Mouse (Mus musculus) neural tube, embryonic 15.5 days (tissue): ENCODE data around the gene Il12rb1. TPM values are rescaled to one million over a fixed set of nuclear protein-coding genes. Genes with fewer than 3 reads are reported as not detected.

Experiments used
- ATAC-seq: fragments of 200-750 bp; cut with Nextera tagmentation; 2 replicates; pipeline ENCODE4 v1.8.0; 2017; ENCODE audit warnings: mild to moderate bottlenecking, moderate TSS enrichment, moderate library complexity; ENCODE audit not compliant: low FRiP score
- H3K27ac ChIP-seq: fragments of 300-500 bp; sonication (generic); replicated peaks from 2 replicates; pipeline ENCODE4 v1.5.1; 2015; ENCODE audit warnings: mild to moderate bottlenecking, inconsistent platforms
- H3K27me3 ChIP-seq: fragments of 300-500 bp; sonication (generic); replicated peaks from 2 replicates; pipeline ENCODE4 v1.6.1; 2015; ENCODE audit warnings: inconsistent platforms
- H3K36me3 ChIP-seq: fragments of 300-500 bp; sonication (generic); 2 replicates; pipeline ENCODE4 v1.6.1; 2015; ENCODE audit warnings: inconsistent platforms
- H3K4me1 ChIP-seq: fragments of 300-500 bp; sonication (generic); 2 replicates; pipeline ENCODE4 v1.6.1; 2015; ENCODE audit warnings: inconsistent platforms
- H3K4me2 ChIP-seq: fragments of 300-500 bp; sonication (generic); 2 replicates; pipeline ENCODE4 v1.6.1; 2015; ENCODE audit warnings: inconsistent platforms, mild to moderate bottlenecking, moderate library complexity
- H3K4me3 ChIP-seq: fragments of 300-500 bp; sonication (generic); replicated peaks from 2 replicates; pipeline ENCODE4 v1.5.1; 2015; ENCODE audit warnings: mild to moderate bottlenecking, inconsistent platforms
- H3K9ac ChIP-seq: fragments of 300-500 bp; sonication (generic); replicated peaks from 2 replicates; pipeline ENCODE4 v1.6.1; 2015; ENCODE audit warnings: mild to moderate bottlenecking, inconsistent platforms
- H3K9me3 ChIP-seq: fragments of 300-500 bp; sonication (generic); replicated peaks from 2 replicates; pipeline ENCODE4 v1.6.1; 2016; ENCODE audit warnings: inconsistent platforms
- WGBS: fragments of 180-500 bp; shearing (Covaris S2); methylation state at CpG from one replicate; pipeline ENCODE4 v1.1.7; 2015; ENCODE audit warnings: mixed read lengths; 5-methylcytosine and 5-hydroxymethylcytosine counted together
- polyA plus RNA-seq: library from polyadenylated mRNA; unstranded; fragments of >200 nt; fragmentation: Nextera tagmentation; extraction: Ambion mirVana; gene quantifications from 2 replicates; pipeline ENCODE4 v1.2.1, GENCODE M21; 2015

Gene Il12rb1
- 0.14 and 1.4 TPM in 2 replicates for polyA plus RNA-seq

DNA sequence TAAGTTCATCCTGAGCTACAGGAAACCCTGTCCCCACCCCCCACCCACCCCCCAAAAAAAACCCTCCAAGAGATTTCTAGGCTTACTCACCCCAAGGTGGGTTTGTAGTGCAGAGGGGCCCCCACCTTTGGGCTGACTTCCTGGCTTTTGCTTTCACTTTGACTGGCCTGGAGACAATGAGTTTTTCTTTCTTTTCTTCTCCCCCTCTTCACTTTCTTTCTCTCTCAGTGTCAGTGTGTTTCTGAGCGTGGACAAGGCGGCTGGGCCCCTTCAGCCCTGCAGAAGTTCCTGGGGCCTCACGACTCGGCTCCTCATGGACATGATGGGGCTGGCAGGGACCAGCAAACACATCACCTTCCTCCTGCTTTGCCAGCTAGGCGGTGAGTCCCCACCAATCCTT lies at the start of gene Il12rb1:
TSS of gene Il12rb1 (plus strand) at position 211 of the 400 bp plus-strand sequence.
- no peaks in the 10 kb centered on the region for H3K9me3 ChIP-seq
- H3K9ac ChIP-seq = no peak within 1 kb of the TSS
- no peak within 1 kb of the TSS for H3K4me2 ChIP-seq
- H3K27ac ChIP-seq = no peak within 1 kb of the TSS
- ATAC-seq = no peak
- H3K36me3 ChIP-seq = no peaks in the 10 kb centered on the region
- 57% methylated on average over 5 of the region's 5 CpGs for WGBS
- H3K4me1 ChIP-seq = peaks cover 16% of the 10 kb centered on the region
- peaks cover 37% of the 10 kb centered on the region for H3K27me3 ChIP-seq
- no peak within 1 kb of the TSS for H3K4me3 ChIP-seq

DNA sequence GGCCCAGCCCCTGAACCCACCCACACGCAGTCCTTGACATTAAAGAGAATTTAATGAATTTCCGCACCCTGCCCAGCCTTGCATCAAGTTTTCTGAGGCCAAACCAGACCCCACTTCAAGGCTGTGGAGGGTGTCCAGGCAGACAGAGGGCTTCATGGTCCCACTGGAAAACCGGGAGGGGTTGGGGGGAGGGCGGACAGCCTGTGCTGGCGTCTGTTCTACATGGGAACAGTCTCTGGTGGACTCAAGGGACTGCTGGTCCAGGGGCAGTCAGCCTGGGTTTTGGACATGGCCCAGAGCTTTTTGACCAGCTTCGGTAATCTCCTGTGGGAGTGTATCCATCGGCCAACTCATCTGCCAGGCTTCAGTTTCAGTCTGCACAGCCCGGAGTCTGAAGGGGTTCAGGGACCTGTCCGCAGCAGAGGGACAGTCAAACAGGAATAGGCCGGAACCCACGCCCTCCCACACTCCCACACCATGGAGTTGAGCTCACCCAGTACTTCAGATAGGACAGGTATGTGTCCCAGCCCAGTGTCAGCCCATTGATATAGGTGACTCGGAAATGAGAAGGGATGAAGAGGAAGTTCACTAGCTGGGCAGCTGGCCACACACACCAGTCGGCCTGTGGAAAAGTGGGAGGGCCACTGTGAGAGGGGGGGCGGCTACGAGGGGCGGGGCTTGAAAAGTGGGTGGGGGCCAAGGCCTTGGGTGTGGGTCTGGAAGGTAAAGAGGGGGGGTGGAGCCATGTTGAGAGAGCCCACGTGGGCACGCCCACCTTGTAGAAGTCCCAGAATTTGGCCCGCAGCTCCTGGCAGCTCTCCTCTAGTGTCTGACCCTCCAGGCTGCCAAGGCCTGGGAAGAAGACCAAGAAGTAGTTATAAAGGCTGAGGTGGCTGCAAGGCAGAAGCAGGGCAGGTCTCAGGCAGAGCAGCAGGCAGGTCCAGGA lies 49.4 kb upstream of the Il12rb1 start:
- Histone ChIP-seq H3K9ac (peak overlapping the region; percentile 84; the same call in 1 of the 2 replicates), H3K4me3 (no peak overlapping the region), H3K4me1 (peaks cover 59% of the 10 kb centered on the region), H3K27ac (no peak overlapping the region; the same call in 1 of the 2 replicates), H3K36me3 (peaks cover 32% of the 10 kb centered on the region), H3K27me3 (no peaks in the 10 kb centered on the region), H3K9me3 (no peaks in the 10 kb centered on the region), H3K4me2 (peak overlapping the region; percentile 98)
- WGBS = 66% methylated on average over 19 of the region's 19 CpGs
- no peak for ATAC-seq

DNA sequence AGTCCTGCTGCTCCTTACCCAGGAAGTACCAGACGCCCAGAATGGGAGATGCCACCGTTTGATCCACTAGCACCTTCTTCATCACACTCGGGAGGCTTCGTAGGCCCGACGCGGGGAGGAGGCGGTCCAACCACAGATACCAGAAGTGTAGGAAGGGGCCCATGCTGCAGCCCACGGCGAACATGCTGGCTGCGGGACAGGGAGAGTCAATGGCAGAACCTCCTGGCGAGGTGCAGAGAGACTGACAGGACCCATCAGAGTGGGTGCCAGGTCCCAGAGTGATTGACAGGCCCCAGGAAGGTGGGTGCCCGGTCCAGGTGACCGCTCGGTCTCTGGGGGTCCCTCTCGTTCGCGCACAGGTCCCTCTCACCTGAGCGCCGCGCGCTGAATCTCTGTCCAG lies 47.9 kb upstream of the Il12rb1 start:
- H3K4me3 ChIP-seq = peak overlapping the region; percentile 75
- H3K9ac ChIP-seq = peak overlapping the region; percentile 84
- under 1% methylated on average over 22 of the region's 22 CpGs for WGBS
- peak overlapping the region; percentile 98 for H3K4me2 ChIP-seq
- no peak for ATAC-seq
- peaks cover 54% of the 10 kb centered on the region for H3K4me1 ChIP-seq
- H3K27ac ChIP-seq = peak overlapping the region; percentile 85
- peaks cover 32% of the 10 kb centered on the region for H3K36me3 ChIP-seq
- H3K27me3 ChIP-seq = no peaks in the 10 kb centered on the region
- no peaks in the 10 kb centered on the region for H3K9me3 ChIP-seq

DNA sequence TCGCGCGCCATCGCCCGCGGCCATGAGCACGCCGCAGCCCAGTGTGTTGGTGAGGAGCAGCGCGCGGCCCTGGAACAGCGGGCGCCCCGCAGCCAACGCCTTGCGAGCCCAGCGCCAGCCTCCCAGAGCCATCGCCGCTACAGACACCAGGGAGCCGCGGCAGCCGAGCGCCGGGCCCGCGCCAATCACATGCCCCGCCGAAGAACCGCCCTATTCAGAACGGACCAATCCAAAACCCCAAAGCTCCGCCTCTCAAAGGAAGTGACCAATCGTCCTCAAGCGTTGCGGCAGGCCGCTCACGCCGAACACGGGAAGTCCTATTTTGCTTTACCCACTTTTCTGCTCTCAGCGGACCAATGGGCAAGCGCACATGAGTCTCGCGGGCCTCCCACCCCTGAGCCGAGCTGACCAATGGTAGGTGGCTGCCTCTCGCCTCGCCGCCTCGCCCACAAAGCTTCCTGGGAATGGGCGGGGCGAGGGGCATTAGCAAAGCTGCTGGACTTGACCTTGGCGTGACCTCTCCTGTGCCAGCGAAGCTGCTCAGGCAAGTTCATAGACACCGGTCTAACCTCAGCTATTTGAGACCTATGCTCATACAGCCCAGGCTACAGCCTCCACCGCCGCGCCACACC lies 47.4 kb upstream of the Il12rb1 start, which contains the start of gene Mpv17l2:
TSS of gene Mpv17l2 (minus strand) at position 172 of the 632 bp plus-strand sequence.
- Histone ChIP-seq H3K27ac (peak within 1 kb of the TSS; percentile 86), H3K9ac (peak within 1 kb of the TSS; percentile 84), H3K4me3 (peak within 1 kb of the TSS; percentile 75), H3K9me3 (no peaks in the 10 kb centered on the region), H3K4me1 (peaks cover 52% of the 10 kb centered on the region), H3K27me3 (no peaks in the 10 kb centered on the region), H3K4me2 (peak within 1 kb of the TSS; percentile 98), H3K36me3 (peaks cover 30% of the 10 kb centered on the region)
- under 1% methylated on average over 50 of the region's 55 CpGs for WGBS
- ATAC-seq = peak; percentile 95

DNA sequence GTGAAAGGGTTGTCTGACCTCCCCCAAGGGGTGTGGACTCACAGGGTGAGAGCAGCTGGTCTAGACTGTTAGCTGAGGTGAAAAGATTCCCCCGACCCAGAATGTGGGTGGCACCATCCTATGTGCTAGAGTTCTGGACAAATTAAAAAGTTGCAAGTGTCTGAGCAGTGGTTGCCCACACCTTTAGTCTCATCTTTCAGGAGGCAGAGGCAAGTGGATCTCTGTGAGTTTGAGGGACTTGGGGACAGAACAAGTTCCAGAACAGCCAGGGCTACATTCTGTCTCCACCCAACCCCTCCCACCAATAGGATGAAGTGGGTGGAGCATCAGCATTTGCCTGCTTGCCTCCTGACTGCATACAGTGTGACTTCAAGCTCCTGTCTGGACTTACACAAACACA lies 46.1 kb upstream of the Il12rb1 start:
- ATAC-seq = no peak
- Histone ChIP-seq H3K9ac (no peak overlapping the region), H3K36me3 (peaks cover 18% of the 10 kb centered on the region), H3K27me3 (0 out of 2 replicates have a peak, but pooled peaks cover 4% of the 10 kb centered on the region), H3K27ac (no peak overlapping the region), H3K4me1 (peaks cover 52% of the 10 kb centered on the region), H3K4me2 (no peak overlapping the region), H3K4me3 (no peak overlapping the region), H3K9me3 (no peaks in the 10 kb centered on the region)
- WGBS = 91% methylated on average over 1 of the region's 1 CpGs

DNA sequence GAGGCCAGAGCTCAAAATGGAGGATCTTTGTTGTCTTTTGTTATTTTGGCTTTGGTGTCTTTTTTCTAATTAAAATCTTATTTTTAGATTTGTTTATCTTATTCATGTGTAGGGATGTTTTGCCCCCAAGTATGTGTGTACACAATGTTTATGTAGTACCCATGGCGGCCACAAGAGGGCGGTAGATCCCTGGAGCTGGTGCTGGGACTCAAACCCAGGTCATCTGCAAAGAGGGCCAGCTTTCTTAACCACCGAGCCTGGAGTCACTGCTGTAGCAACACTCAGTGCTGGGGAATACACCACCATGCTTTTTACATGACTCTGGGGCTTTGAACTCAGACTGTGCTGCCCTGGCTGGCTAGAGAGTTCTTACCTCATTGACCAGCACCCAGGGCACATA lies 44.9 kb upstream of the Il12rb1 start:
- Histone ChIP-seq H3K27ac (no peak overlapping the region), H3K36me3 (peaks cover 12% of the 10 kb centered on the region), H3K9ac (no peak overlapping the region), H3K27me3 (0 out of 2 replicates have a peak, but pooled peaks cover 4% of the 10 kb centered on the region), H3K4me3 (no peak overlapping the region), H3K4me2 (no peak overlapping the region), H3K4me1 (peaks cover 45% of the 10 kb centered on the region), H3K9me3 (no peaks in the 10 kb centered on the region)
- WGBS = 5% methylated on average over 3 of the region's 3 CpGs
- no peak for ATAC-seq

DNA sequence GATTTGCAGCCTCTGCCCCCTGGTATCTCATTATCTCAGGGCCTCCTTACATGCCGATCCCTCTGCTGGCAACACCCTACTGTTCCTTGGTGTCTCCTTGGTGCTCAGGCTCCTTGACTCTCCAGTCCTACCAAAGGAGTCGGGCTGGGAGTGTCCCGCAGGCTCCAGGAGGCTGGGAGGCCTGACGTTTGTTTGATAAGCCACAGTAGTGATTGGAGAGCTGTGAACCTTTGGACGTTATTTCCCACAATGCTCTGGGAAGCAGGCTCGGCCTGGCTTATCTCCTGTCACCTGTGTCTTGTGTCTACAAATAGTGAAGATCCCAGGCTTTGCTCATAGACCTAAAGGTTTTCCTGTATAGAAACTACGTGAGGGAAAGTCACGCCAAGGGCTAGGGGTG lies 44.2 kb upstream of the Il12rb1 start:
- no peak overlapping the region for H3K9ac ChIP-seq
- WGBS = 85% methylated on average over 8 of the region's 8 CpGs
- no peak overlapping the region for H3K4me3 ChIP-seq
- H3K27me3 ChIP-seq = 0 out of 2 replicates have a peak, but pooled peaks cover 4% of the 10 kb centered on the region
- no peaks in the 10 kb centered on the region for H3K9me3 ChIP-seq
- no peak overlapping the region for H3K4me2 ChIP-seq
- no peak for ATAC-seq
- no peak overlapping the region for H3K27ac ChIP-seq
- peaks cover 13% of the 10 kb centered on the region for H3K36me3 ChIP-seq
- peaks cover 40% of the 10 kb centered on the region for H3K4me1 ChIP-seq

DNA sequence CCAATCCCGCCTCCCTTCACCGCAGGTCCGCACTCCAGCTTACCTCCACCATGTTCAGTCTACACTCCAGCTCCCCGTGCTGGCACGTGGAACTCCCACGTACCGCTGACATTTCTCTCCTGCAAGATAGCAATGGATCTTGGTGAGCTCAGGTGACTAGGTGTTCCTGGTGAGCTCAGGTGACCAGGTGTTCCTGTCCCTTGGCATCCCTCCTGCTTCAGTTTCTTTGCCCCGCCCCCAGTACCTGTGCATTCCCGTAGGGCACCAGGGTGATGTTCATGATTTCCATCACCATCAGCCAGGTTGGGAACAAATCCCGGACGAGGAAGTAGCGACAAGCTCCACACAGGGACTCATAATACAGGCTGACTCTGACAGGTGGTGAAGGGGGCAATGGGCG lies 43.6 kb upstream of the Il12rb1 start:
- H3K4me3 ChIP-seq = no peak overlapping the region
- H3K4me2 ChIP-seq = no peak overlapping the region
- peaks cover 16% of the 10 kb centered on the region for H3K36me3 ChIP-seq
- H3K4me1 ChIP-seq = peaks cover 40% of the 10 kb centered on the region
- H3K27me3 ChIP-seq = 0 out of 2 replicates have a peak, but pooled peaks cover 4% of the 10 kb centered on the region
- no peaks in the 10 kb centered on the region for H3K9me3 ChIP-seq
- H3K9ac ChIP-seq = no peak overlapping the region
- WGBS = 96% methylated on average over 13 of the region's 13 CpGs
- ATAC-seq = no peak
- no peak overlapping the region for H3K27ac ChIP-seq

DNA sequence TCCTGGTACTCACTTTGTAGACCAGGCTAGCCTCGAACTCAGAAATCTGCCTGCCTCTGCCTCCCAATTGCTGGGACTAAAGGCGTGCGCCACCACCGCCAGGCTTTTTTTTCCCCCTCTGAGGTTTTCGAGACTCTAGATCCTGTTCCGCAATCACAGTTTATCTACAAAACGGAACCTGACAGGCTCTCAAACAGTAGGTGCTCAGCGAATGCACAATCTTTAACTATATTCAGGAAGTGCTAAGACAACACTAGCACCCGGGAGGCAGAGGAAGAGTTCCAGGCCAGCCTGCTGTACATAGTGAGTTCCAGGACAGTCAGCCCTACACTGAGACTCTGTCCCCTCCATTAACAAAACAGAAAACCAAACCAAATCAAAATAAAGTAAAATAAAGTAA lies 42.9 kb upstream of the Il12rb1 start:
- 80% methylated on average over 9 of the region's 9 CpGs for WGBS

DNA sequence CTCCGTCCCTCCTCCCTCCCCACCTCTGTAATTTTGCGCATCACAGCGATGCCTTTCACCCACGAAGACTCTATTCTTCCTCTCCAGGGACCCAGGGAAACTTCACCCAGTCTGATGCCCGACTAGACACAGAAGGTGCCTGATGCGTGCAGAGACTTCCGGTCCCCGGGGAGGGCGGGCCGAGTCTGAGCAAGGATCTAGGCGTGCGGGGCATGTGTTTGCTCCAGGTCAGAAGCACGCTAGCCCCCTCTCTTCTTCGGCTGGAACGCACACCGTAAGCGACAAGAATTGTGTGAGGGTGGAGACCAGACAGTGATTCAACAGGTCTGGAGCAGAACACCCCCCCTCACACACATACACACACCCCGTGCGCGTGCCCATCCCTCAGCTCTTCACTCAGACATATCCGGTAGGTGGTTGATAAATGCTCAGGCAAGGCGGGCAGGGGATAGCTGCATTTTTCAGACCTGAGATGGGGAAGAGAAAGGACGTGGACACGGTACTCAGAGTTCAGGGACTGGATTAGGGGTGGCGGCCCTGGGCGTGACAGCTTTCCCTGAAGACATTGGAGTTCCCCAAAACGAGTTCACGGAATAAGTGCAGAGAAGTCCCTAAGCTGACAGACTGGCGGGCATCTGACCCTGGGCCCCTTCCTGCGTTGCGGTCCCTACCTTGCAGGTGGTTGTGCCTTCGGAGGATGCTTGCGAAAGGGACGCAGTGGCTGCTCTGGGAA lies 42.2 kb upstream of the Il12rb1 start:
- ATAC-seq = no peak
- Histone ChIP-seq H3K4me1 (peaks cover 32% of the 10 kb centered on the region), H3K27me3 (0 out of 2 replicates have a peak, but pooled peaks cover 4% of the 10 kb centered on the region), H3K9ac (peak overlapping the region; percentile 34), H3K36me3 (peaks cover 29% of the 10 kb centered on the region), H3K27ac (no peak overlapping the region), H3K4me3 (peak overlapping the region; percentile 30), H3K9me3 (no peaks in the 10 kb centered on the region), H3K4me2 (peak overlapping the region; percentile 56)
- WGBS = 2% methylated on average over 34 of the region's 34 CpGs

More for the DNA sequence above, 42.9 kb upstream of the Il12rb1 start:
- Histone ChIP-seq H3K9ac (no peak overlapping the region), H3K4me1 (peaks cover 34% of the 10 kb centered on the region), H3K27me3 (0 out of 2 replicates have a peak, but pooled peaks cover 4% of the 10 kb centered on the region), H3K4me2 (peak overlapping the region; percentile 56), H3K36me3 (peaks cover 23% of the 10 kb centered on the region), H3K9me3 (no peaks in the 10 kb centered on the region), H3K4me3 (no peak overlapping the region), H3K27ac (no peak overlapping the region)
- no peak for ATAC-seq
